Mouse (Mus musculus): ENCODE results near the gene Med15.

Gene Med15

DNA sequence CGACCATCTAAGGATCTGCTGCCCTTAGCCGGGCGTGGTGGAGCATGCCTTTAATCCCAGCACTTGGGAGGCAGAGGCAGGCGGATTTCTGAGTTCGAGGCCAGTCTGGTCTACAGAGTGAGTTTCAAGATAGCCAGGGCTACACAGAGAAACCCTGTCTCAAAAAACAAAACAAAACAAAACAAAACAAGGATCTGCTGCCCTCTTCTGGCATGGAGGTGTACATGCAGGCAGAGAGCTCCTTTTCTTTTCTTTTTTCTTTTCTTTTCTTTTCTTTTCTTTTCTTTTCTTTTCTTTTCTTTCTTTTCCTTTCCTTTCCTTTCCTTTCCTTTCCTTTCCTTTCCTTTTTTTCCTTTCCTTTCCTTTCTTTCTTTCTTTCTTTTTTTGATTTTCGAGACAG, 118.0 kb downstream of the Med15 start:
- peak; percentile 9 for DNase-seq (ENCODE audit: low spot score)

DNA sequence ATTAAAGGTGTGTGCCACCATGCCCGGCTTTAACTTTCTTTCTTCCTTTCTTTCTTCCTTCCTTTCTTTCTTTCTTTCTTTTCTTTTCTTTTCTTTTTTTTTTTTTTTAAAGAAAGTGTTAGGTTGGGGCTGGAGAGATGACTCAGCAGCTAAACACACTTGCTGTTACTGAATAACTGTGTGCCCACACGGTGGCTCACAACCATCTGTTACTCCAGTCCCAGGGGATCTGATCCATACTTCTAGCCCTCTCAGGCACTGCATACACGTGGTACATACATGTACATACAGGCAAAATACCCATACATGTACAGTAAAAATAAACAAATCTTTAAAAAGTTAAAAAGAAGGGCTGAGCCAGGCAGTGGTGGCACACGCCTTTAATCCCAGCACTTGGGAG, 121.3 kb downstream of the Med15 start:
- no peak for DNase-seq (ENCODE audit: low spot score)

DNA sequence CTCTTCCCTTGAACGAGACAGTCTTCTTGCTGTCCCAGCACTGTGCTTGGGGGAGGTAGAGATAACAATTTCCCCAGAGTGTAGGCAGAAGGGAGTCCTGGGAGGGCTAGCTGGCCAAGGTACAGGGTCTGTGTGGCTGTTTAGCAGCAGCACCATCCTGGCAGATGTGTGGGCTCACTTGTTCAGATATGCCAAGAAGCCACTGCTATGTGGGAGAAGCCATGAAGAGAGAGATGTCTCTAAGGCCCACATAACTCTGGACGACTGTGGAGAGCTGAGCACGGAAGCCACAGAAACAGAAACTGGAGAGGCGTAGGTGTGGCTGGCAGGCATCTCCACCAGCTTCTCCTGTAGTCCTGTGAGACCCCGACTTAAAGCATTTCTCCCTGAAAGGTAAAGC, 127.0 kb downstream of the Med15 start:
- no peak for DNase-seq (ENCODE audit: low spot score)

DNA sequence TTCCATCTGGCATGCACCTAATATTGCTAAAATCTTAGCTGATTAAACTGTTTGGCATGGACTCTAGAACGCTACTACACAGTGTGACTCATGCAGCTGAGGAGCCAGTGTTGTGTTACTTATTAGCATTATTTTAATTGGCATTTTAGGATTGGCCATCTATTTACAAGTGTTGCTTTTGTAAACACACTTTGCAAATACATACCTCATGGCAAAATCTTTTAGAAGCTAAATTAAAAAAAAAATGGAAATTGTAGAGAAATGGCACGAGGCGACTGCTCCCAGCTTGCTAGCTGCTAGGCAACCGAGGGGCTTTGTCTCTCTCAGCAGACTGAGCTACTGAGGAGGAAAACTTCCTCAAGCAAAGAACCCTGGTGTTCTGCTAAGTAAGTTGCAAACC, 127.8 kb downstream of the Med15 start:
- DNase-seq (ENCODE audit: low spot score) = no peak

Measured in retina, embryonic 14.5 days (tissue).